Mouse (Mus musculus): Measurements from ENCODE around the gene Vmn1r45. TPM values are rescaled to one million over a fixed set of nuclear protein-coding genes. Genes with fewer than 3 reads are reported as not detected.

Gene Vmn1r45
- polyA plus RNA-seq, 1 experiment from 2014 or later: not detected

Other genes starting within 250 kb of the Vmn1r45 start
- gene Vmn1r40, start 233.1 kb downstream of the Vmn1r45 start, polyA plus RNA-seq (2014; fragmentation: Nextera tagmentation; extraction: Ambion mirVana): not detected in 2 replicates
- not detected in 2 replicates for gene Vmn1r41, start 199.8 kb downstream of the Vmn1r45 start, polyA plus RNA-seq (2014; fragmentation: Nextera tagmentation; extraction: Ambion mirVana)
- not detected in 2 replicates for gene Vmn1r42, start 64.2 kb downstream of the Vmn1r45 start, polyA plus RNA-seq (2014; fragmentation: Nextera tagmentation; extraction: Ambion mirVana)
- not detected in 2 replicates for gene Vmn1r43, start 64.2 kb downstream of the Vmn1r45 start, polyA plus RNA-seq (2014; fragmentation: Nextera tagmentation; extraction: Ambion mirVana)
- gene Vmn1r44, start 56.9 kb downstream of the Vmn1r45 start, polyA plus RNA-seq (2014; fragmentation: Nextera tagmentation; extraction: Ambion mirVana): not detected in 2 replicates
- gene Vmn1r46, start 28.7 kb upstream of the Vmn1r45 start, polyA plus RNA-seq (2014; fragmentation: Nextera tagmentation; extraction: Ambion mirVana): not detected in 2 replicates
- gene Vmn1r47, start 75.5 kb upstream of the Vmn1r45 start, polyA plus RNA-seq (2014; fragmentation: Nextera tagmentation; extraction: Ambion mirVana): not detected in 2 replicates
- gene Vmn1r48, start 96.2 kb upstream of the Vmn1r45 start, polyA plus RNA-seq (2014; fragmentation: Nextera tagmentation; extraction: Ambion mirVana): not detected in 2 replicates
- not detected in 2 replicates for gene Vmn1r49, start 137.9 kb upstream of the Vmn1r45 start, polyA plus RNA-seq (2014; fragmentation: Nextera tagmentation; extraction: Ambion mirVana)
- gene Vmn1r50, start 160.8 kb upstream of the Vmn1r45 start, polyA plus RNA-seq (2014; fragmentation: Nextera tagmentation; extraction: Ambion mirVana): not detected in 2 replicates
- 0.05 TPM in 1 of 2 replicates, not detected in the other for gene Vmn1r51, start 182.0 kb upstream of the Vmn1r45 start, polyA plus RNA-seq (2014; fragmentation: Nextera tagmentation; extraction: Ambion mirVana)
- gene Vmn1r52, start 234.2 kb upstream of the Vmn1r45 start, polyA plus RNA-seq (2014; fragmentation: Nextera tagmentation; extraction: Ambion mirVana): not detected in 2 replicates